Comparison of ENCODE assay signal across 23 mouse cellular contexts in genomic region chr14:45085651-45086425, GRCm38 (mm10).
A peak's percentile ranks its signal among the peaks of the same experiment; 100 is the strongest.
DNase-seq lines count a peak whose midpoint lies in the region; ATAC-seq and TF ChIP-seq lines count a peak whose summit lies in the region.
"Had no signal": no experiment of that assay in that cellular context is flagged by ENCODE, and none has a peak within 500 bp of the region (broad histone marks: within the 10 kb centered on the region; RNA-seq: fewer than 3 reads in every experiment).

No protein-coding gene starts in this region.

- H3K27ac ChIP-seq in kidney, postnatal 0 days, result no peak overlapping the region
- no peak overlapping the region for H3K27ac ChIP-seq in midbrain, embryonic 11.5 days (ENCODE audit: low read depth, low read length)
- H3K27ac ChIP-seq: embryonic facial prominence, embryonic 10.5 days; hindbrain, embryonic 10.5 days; layer of hippocampus, adult 2 months; midbrain, embryonic 15.5 days; neural tube, embryonic 13.5 days had no signal

- WGBS in kidney, postnatal 0 days, result 62% methylated on average over 5 of the region's 5 CpGs
- WGBS in midbrain, embryonic 11.5 days, result 81% methylated on average over 5 of the region's 5 CpGs

- H3K4me1 ChIP-seq in kidney, postnatal 0 days (replicated peaks; ENCODE audit: insufficient read depth, low read length), result no peaks in the 10 kb centered on the region
- H3K4me1 ChIP-seq in midbrain, embryonic 11.5 days (ENCODE audit: control insufficient read depth, insufficient read depth, low read length), result no peaks in the 10 kb centered on the region
- H3K4me1 ChIP-seq: hindbrain, embryonic 10.5 days; midbrain, embryonic 15.5 days; neural tube, embryonic 13.5 days had no signal

- no peak overlapping the region for H3K4me3 ChIP-seq in kidney, postnatal 0 days (replicated peaks; ENCODE audit: low read depth, low read length)
- no peak overlapping the region for H3K4me3 ChIP-seq in midbrain, embryonic 11.5 days (ENCODE audit: low read depth, low read length)
- H3K4me3 ChIP-seq: embryonic facial prominence, embryonic 10.5 days; hindbrain, embryonic 10.5 days; layer of hippocampus, adult 2 months; midbrain, embryonic 15.5 days; neural tube, embryonic 13.5 days had no signal

- H3K27me3 ChIP-seq in kidney, postnatal 0 days (ENCODE audit: insufficient read depth, low read length), result no peaks in the 10 kb centered on the region
- H3K27me3 ChIP-seq in midbrain, embryonic 11.5 days (ENCODE audit: control insufficient read depth, insufficient read depth, low read length), result no peaks in the 10 kb centered on the region
- H3K27me3 ChIP-seq: CH12.LX; midbrain, embryonic 15.5 days; neural tube, embryonic 13.5 days had no signal

- H3K9me3 ChIP-seq in kidney, postnatal 0 days (replicated peaks; ENCODE audit: low read length), result no peaks in the 10 kb centered on the region
- no peaks in the 10 kb centered on the region for H3K9me3 ChIP-seq in midbrain, embryonic 11.5 days (ENCODE audit: control insufficient read depth, low read length)
- H3K9me3 ChIP-seq: embryonic facial prominence, embryonic 10.5 days; G1E; hindbrain, embryonic 10.5 days; midbrain, embryonic 15.5 days; neural tube, embryonic 13.5 days had no signal

- no peaks in the 10 kb centered on the region for H3K36me3 ChIP-seq in kidney, postnatal 0 days (ENCODE audit: insufficient read depth, low read length)
- H3K36me3 ChIP-seq in midbrain, embryonic 11.5 days (ENCODE audit: control insufficient read depth, insufficient read depth, low read length), result no peaks in the 10 kb centered on the region
- H3K36me3 ChIP-seq: embryonic facial prominence, embryonic 10.5 days; G1E; hindbrain, embryonic 10.5 days; midbrain, embryonic 15.5 days; neural tube, embryonic 13.5 days had no signal

- no peak overlapping the region for H3K4me2 ChIP-seq in kidney, postnatal 0 days (ENCODE audit: low read length)
- no peak overlapping the region for H3K4me2 ChIP-seq in midbrain, embryonic 11.5 days
- H3K4me2 ChIP-seq: heart, embryonic 11.5 days; midbrain, embryonic 15.5 days; neural tube, embryonic 13.5 days had no signal

- no peak overlapping the region for H3K9ac ChIP-seq in kidney, postnatal 0 days (ENCODE audit: low read depth, low read length)
- no peak overlapping the region for H3K9ac ChIP-seq in midbrain, embryonic 11.5 days (ENCODE audit: low read length)
- H3K9ac ChIP-seq: midbrain, embryonic 15.5 days; neural tube, embryonic 13.5 days had no signal

- peak; percentile 65; the same call in 1 of the 2 replicates for ATAC-seq in kidney, postnatal 0 days (replicated peaks; ENCODE audit: low FRiP score, low read depth)
- ATAC-seq in midbrain, embryonic 11.5 days (ENCODE audit: low FRiP score), result no peak
- ATAC-seq: forebrain, embryonic 16.5 days; hindbrain, embryonic 16.5 days; intestine, embryonic 16.5 days; midbrain, embryonic 15.5 days had no signal

- no peak for TF ChIP-seq CTCF in kidney, postnatal 0 days (IDR thresholded peaks at IDR 0.05; ENCODE audit: low read depth)

- DNase-seq in kidney, postnatal 0 days (ENCODE audit: low spot score), result no peak
- DNase-seq in kidney, adult 18-20 months, result no peak
- peak; percentile 94 for DNase-seq in 416B (ENCODE audit: low read depth)
- DNase-seq in CD4-positive, CD25-positive, alpha-beta regulatory T cell, adult 2 months (ENCODE audit: low read depth, low spot score), result peak; percentile 63
- DNase-seq in kidney, postnatal 36 days, result peak; percentile 5 to 8
- no peak for DNase-seq in midbrain, embryonic 11.5 days (ENCODE audit: low spot score, missing footprints)
- no peak for DNase-seq in left cerebral cortex, adult 11 months (ENCODE audit: low spot score)
- DNase-seq: adrenal gland, postnatal 14 days; cerebellum, adult 9-11 months; gastrocnemius, postnatal 10 days; lung, postnatal 4 days; thymus, postnatal 25 days had no signal

Comparison
In these comparisons a context has a peak if more than half of its experiments do, and no peak if none do; other contexts are left out.
1. DNase-seq: peak in 416B (single experiment), CD4-positive, CD25-positive, alpha-beta regulatory T cell, adult 2 months (single experiment) and kidney, postnatal 36 days (2 of 2); none in kidney, postnatal 0 days (single experiment), kidney, adult 18-20 months (single experiment), midbrain, embryonic 11.5 days (single experiment) and left cerebral cortex, adult 11 months (single experiment).